Mouse (Mus musculus) kidney, adult 2 months (tissue): ENCODE results near the gene Vipr2.

Experiments used
- CTCF ChIP-seq: fragments of 200-500 bp; conservative IDR thresholded peaks from 2 replicates; pipeline ENCODE4 v1.5.1; 2011; ENCODE audit warnings: low read depth, mild to moderate bottlenecking, control low read depth, low read length, moderate library complexity, mixed read lengths; ENCODE audit not compliant: insufficient read depth, insufficient read length
- POLR2A ChIP-seq: fragments of 200-500 bp; IDR thresholded peaks from one replicate; pipeline ENCODE4 v1.6.1; 2011; ENCODE audit warnings: low read depth, low read length, control low read depth

GRCm38 (mm10) chr12:116132909-116133308 is 55.4 kb downstream of the Vipr2 start:
- TF ChIP-seq CTCF (no peak), POLR2A (no peak)
